Mouse (Mus musculus): ENCODE results near the gene Cdca3. TPM values are rescaled to one million over a fixed set of nuclear protein-coding genes. Genes with fewer than 3 reads are reported as not detected.
A peak's percentile ranks its signal among the peaks of the same experiment; 100 is the strongest.
"Not testable (repeated sequence)": the region's sequence is repeated elsewhere in the genome, so short reads cannot be mapped to it uniquely, and the experiment has no call there.

Cdca3 gene
- total RNA-seq (2021): 10.5 and 11.7 TPM in 2 replicates
- long read RNA-seq, partial matches to known transcripts: 0 of 1 reads
- long read RNA-seq, other reads (novel, unspliced or antisense): 1 of 1 reads

DNA sequence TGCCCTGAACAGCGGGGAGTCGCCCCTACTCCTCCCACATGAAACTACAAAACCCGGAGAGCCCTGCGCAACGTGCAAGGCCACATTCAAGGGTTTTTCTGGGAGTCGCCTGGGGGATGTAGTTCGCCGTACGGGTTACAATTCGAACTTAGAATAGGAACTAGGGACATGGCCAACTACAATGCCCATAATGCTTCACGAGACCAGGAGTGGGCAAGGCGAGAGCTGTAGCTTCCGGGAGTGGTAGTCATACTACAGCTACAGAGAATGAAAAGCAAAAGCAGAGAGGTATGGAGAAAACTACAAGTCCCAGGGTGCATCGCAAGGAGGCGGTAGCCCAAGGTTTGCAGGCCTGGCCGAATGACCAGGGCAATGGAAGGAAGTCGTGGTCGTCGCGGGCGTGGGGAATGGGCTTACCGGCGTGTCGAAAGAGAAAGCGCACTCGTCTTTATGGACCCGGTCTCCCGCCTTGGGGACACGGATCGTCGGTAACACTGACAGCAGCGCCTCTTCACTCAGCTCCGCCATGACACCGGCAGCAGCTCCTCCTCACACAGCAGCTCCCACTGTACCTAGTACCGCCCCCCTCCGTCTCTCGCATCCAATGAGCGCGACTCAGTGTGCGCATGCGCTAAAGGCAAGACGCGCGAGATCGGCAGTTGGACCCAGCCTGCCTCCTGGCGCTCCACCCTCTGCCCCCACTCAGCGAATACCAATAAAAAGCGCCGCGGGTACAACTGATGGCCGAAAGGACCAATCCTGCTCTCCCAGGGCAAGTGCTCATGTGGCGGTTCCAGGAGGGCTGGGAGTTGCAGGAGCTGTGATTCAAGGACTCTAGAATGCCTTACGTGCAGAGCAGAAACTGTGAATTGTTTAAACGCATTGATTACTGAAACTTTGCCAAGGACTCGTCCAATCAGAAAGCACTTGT lies at the start of gene Cdca3, which contains the start of gene Usp5:
Gene Cdca3 (plus strand): TSS at position 680 of the 931 bp plus-strand sequence.
Gene Usp5 (minus strand): TSS at position 617 of the 931 bp plus-strand sequence.
- DNase-seq: peak; percentile 96

DNA sequence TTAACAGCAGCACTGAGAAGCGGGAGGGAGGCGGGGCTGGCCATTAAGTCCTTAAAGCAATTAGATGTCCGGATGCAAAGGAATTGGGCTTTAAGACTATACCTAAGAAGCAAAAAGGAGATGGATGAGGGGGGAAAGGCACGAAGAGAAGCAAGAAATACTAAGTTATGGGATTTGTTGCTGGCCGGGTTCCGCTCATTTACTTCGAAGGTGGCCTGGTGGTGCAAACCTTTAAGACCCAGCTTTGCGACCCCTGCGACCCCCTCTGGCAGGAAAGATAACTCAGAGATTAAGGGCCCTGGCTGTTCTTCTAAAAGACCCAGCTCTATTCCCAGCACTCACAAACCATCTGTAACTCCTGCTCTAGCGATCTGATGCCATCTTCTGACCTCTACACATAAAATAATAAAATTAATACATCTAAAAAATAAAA lies 49.3 kb upstream of the Cdca3 start:
- DNase-seq: no peak

DNA sequence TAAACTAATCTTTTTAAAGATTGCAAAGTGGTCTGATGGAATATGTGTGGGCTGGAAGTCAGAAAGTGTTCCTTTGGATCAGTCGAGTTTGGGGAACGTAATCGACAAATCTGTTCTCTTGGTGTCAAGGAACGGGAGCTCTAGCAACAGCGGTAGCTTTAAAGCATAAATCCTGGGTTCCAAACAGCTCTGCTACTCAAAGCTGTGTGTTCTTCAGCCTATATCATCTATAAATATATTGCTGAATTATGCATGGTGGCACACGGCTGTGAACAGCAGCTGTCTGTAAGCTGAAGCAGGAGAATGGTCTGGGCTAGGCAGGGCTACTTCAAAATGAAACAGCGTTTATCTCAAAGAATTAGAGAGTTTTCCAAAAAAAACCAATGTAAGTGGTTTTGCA lies 48.4 kb upstream of the Cdca3 start:
- no peak for DNase-seq

DNA sequence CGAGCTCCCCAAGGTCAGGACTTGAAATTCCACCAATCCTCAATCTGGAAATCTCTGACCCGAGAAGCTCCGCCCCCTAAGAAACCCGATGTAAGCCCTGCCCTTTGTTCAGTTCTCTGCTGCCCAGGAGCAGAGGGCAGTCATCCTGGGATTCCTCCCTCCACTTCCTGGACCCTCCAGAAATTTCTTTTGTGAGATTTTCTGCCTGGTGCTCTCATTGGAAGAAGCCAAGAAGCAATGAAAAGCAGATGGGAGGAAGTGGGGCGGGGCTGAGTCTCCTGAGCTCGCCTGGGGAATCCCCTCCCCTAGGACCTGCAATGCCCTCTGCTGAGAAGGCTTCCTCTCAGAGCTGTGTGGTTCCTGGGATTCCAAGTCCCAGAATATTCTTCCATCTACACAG lies 46.9 kb upstream of the Cdca3 start:
- no peak for DNase-seq

DNA sequence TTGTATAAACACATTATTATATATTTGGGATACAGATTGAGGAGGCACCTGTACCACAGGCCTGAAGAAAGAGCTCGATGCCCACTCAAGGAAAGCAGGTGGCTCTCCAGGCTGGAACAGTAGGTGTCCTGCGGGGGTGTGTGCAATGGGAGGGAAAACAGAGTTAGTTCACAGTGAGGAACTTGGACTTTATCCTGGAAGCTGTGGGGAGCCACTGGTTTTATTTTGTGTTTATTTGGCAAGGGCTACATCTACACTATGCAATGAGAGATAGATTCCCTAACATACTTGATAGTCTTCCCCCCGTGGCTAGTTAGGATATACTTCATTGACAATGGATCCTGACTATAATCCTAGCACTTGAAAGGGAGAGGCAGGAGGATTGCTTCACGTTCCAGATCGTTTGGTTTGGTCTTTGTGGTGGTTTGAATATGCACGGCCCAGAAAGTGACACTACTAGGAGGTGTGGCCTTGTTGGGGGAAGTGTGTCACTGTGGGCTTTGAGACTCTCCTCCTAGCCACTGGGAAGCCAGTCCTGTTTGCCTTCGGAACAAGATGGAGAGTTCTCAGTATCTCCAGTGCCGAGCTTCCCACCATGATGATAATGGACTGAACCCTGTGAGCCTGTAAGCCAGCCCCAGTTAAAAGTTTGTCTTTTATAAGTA lies 42.5 kb upstream of the Cdca3 start:
- no peak for DNase-seq

DNA sequence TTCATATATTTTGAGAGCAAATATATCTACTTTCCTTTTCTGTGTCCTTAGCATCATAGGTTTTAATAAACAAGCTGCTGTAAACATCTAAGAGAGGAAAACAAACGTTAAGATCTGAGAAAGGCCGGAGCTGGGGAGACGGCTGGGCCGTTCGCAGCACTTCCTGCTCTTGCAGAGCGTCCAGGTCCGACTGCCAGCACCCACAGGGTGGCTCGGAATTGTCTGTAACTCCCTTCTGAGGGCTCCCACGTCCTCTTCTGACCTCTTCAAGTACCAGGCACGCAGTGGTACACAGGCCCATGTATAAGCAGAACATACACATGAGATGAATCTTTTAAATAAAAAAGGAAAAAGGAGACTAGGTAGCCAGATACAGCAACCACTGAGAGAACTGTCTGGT lies 41.6 kb upstream of the Cdca3 start:
- DNase-seq: no peak

DNA sequence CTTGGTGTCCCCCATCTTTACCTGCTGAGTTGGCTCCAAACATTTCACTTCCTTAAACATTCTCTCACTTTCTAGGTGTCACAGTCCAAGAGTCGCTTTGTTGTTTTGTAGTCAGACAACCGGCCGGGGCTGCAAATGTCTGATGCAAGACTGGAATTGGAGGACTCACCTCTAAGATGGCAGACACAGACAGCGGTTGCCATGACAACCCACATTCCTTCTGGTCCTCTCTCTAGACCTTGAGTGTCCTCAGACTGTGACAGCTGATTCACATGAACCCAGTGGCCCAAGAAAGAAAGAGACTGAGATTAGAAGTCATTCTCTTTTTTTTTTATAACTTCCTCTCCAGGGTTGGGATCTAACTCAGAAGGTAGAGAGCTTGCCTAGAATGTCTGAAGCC lies 39.8 kb upstream of the Cdca3 start:
- no peak for DNase-seq

DNA sequence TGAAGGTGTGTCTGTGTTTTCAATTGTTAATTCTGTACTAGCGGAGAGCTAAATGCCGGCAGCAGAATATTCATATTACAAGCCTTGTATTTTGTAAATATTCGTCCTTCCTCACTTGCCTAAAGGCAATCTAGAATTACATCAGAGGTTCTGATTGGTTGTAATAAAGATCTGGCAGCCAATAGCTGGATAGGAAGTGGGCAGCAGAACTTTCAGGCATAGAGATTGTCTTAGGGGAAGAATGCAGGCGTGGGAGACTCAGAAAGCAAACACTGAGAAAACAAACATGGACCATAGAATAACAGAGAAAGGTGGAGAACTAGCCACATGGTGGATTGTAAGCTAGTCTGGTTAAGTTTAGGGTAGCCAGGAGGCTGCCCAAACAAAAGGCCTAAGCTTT lies 39.2 kb upstream of the Cdca3 start:
- no peak for DNase-seq

DNA sequence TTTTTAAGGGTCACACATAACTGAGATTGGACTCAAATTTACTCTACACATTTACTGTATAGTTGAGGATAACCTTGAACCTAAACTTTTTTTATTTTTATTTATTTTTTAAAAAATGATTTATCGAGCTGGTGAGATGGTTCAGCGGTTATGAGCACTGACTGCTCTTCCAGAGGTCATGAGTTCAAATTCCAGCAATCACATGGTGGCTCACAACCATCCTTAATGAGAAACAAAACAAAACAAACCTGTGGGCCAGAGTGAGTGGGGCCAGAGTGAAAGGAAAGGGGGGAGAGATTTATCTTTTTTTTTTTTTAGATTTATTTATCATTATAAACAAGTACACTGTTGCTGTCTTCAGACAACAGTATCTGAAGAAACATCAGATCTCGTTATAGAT lies 37.4 kb upstream of the Cdca3 start:
- DNase-seq: no peak

DNA sequence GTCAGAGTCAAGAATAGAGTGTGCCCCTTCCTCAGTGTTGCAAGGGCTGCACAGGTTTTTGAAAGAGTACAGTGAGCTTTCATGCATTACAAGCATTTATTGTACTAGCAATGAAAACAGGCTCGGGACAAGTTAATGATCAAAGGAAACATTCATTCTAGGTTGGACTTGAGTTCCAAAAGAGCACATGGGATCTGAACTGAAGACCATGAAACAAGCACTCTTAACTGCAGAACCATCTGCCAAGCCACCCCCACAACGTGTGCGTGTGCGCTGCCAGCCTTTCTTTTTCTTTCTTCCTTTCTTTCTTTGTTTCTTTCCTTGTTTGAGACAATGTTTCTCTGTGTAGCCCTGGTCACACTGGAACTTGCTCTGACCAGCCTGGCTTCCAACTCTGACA lies 33.6 kb upstream of the Cdca3 start:
- no peak for DNase-seq

DNA sequence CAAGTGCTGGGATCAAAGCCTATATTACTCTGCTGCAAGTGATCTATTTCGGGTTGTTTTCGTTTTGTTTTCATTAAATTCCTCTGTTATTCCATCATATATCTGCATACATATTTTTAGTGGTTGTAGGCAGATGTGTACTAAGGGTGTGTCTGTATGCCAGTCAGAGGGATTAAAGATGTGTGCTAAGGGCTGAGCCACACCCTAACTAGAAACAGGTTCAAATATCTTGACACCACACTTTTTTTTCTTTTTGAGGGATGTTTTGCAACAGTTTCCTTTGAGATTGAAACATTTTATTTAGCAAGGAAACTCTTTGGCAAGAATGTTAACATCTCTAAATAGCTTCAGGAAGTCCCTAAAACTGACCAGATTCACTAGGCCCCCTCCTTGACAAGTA lies 33.1 kb upstream of the Cdca3 start:
- no peak for DNase-seq

DNA sequence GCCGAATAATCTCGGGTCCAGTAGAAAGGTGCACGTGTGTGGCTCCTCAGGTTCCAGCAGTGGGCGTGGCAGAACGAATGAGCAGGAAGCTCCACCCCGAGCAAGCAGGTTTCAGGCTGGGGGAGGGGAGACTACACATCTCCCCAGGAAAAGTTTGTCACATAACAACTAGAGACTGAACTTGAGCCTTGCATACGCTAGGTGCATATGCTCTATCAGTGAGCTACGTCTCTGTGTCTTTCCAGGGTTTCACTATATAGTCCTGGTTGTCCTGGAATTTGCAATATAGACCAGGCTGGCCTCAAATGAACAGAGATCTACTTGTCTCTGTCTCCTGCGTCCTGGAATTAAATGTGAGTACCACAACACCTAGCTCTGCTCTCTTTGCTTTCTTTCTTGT lies 26.9 kb upstream of the Cdca3 start:
- DNase-seq: not testable (repeated sequence)

DNA sequence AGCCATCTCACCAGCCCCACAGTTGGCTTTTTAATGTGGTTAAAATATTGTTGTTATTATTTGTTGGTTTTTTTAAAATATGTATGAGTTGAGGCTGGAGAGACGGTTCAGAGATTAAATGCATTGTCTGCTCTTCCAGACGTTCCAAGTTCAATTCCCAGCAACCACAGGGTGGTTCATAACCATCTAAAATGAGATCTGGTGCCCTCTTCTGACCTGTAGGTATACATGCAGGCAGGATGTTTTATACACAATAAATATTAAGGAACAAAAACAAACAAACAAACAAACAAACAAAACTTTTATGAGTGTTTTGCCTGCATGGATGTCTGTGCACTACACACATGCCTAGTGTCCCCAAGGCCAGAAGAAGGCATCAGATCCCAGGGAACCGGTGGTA lies 26.3 kb upstream of the Cdca3 start:
- DNase-seq: no peak

DNA sequence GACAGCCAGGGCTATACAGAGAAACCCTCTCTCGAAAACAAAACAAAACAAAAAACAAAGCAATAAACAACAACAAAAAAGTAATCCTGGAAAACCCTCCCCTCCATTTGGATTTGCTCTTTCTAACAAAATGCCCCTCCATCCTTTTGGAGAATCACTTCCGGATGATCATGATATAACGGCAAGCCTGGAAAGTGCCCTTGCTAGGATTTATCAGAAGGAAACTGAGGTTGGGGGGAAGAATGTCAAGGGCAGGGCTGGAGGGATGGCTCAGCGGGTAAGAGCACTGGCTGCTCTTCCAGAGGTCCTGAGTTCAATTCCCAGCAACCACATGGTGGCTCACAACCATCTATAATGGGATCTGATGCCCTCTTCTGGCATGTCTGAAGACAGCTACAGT lies 25.7 kb upstream of the Cdca3 start:
- not testable (repeated sequence) for DNase-seq

DNA sequence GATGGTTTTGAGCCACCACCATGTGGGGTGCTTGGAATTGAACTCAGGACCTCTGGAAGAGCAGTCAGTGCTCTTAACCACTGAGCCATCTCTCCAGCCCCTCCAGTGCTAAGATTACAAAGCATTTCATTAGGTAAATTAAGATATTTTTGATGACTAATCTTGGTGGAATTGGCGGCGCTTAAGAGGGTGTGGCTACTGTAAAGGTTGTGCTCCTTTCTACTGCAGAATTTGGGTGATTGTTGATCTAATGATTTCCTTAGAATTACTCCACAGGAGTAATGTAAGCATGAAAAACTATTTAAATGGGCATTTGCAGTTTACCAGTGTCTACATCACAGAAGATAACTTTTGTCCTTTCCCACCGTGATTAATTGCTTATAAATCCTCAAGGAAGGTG lies 25.0 kb upstream of the Cdca3 start:
- no peak for DNase-seq

DNA sequence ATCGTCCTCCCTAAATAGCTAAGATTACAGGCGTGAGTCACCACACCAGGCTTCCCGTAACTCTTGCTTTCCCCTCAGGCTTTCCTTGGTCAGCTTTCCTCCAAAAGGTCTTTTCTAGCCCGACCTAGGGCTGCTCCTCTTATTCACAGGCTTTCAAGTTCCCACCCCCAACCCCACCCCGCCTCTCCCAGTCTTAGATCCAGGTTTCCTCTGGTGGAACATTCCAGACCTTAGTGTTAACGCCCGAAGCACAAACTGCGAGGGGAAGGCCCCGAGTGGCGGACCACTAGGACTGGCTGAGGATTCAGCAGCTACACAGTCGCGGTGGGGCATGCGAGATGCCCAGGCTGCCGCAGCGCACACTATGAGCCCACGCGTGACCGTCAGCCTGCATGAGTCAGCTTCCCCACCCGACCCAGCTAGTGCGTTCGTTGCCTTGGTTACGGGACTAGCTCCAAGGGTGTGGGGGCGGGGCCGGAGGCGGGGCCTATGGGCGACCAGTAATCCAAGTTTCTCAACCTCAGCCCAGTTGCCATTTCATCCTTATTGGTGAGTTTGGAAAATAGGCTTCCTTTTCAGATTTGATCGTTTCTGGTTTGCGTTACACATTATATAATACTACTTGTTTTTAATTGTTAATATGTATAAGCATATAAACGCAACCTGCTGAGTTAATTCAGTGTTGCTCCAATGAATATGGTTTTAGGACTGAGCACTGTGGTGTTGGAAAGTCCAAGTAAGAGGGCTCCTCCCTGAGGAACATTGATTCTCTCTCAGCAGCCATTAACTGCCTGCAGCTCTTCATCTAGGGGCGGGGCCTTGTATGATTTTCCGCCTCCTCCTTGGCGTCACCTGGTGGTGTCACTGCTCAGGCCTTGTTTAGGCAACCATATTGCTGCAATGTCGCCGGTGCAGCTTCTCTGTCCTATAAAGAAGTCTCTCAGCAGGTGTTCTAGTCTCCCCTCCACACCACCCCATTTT lies 23.7 kb upstream of the Cdca3 start:
- DNase-seq: peak; percentile 97

DNA sequence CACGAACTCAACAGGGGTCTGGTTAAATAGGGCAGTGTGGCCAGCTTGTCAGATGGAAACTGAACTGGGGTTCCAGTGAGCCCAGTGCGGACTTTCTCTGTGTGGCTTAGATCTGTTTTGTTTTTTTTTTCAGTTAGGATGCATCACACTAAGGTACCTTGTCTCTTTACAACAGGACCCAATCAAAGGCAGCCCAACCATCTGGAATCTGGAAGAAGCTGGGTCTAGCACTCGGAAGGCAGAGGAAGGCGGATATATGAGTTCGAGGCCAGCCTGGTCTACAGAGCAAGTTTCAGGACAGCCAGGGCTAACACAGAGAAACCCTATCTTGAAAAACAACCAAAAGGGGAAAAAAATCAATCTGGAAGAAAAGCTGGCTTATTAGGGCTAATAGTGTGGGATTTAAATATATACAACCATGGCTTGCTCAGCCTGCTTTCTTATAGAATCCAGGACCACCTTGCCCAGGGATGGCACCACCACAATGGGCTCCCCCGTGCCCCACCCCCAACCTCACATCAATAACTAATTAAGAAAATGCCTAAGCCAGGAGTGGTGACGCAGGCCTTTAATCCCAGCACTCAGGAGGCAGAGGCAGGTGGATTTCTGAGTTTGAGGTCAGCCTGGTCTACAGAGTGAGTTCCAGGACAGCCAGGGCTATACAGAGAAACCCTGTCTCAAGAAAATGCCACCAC lies 22.8 kb upstream of the Cdca3 start:
- DNase-seq: no peak

DNA sequence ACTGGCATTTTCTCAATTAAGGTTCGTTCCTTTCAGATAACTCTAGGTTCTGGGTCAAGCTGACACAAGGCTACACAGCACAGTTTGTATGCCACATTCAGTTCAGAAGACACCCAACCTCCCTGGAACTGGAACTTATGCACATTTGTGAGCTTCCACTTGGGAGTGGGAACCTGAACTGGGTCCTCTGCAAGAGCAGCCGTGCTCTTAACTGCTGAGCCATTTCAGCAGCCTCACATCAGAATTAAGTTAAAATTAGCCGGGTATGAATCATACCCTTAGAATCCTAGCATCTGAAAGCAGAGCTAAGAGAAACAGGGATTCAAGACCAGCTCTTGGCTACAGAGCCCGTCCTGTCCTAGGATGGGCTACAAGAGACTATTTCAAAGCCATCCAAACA lies 22.0 kb upstream of the Cdca3 start:
- no peak for DNase-seq

DNA sequence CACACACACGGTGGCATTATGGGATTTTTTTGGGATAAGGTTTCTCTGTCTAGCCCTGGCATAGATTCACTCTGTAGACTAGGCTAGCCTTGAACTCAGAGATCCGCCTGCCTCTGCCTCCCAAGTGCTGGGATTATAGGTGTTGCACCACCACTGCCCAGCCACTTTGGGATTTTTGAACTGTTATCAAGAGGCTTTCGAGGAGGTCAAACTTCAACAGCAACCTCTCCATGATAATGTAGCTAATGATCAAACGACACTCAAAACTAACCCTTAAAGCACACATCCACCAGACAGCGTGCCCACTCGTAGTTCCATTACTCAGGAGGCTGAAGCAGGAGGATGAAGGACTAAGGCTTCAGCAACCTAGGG lies 21.4 kb upstream of the Cdca3 start:
- no peak for DNase-seq

DNA sequence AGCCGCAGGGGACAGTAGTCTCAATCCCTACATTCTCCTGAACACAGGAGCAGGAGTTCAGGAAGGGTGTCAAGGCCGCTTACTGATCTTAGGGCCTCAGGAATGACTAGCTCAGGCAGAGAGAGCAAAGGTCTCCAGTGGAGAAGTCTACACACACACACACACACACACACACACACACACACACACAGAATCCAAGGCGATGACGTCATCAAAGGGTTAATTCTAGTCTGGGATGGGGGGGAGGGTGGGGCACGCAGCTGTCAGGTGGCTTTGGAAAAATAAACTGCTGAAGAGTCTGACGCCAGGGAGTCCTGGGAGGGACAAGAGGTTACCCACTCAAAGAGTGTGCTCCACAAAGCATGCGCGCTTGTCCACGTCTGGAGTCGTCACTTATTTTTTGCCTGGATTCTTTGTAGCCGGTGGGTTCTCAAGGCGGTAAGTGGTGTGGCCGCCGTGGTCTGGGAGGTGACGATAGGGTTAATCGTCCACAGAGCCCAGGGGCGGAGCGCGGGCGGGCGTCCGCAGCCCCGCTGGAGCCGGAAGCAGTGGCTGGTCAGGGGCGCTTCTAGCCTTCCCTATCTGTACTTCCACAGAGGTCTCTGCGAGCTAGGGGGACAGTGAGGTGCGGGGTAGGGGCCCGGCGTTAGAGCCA lies 20.9 kb upstream of the Cdca3 start, which contains the start of gene Spsb2:
Gene Spsb2 (plus strand): TSS at position 304 of the 655 bp plus-strand sequence.
- DNase-seq: peak; percentile 82
